Mouse (Mus musculus) fibroblast of lung, adult 2 months (primary cell): ENCODE results near the gene Apol7b.
"Not testable (repeated sequence)": the region's sequence is repeated elsewhere in the genome, so short reads cannot be mapped to it uniquely, and the experiment has no call there.

Experiments
- DNase-seq: peaks from one replicate; pipeline ENCODE4 v3.0.0-alpha.2; 2011; ENCODE audit warnings: low read depth

Gene Apol7b

DNA sequence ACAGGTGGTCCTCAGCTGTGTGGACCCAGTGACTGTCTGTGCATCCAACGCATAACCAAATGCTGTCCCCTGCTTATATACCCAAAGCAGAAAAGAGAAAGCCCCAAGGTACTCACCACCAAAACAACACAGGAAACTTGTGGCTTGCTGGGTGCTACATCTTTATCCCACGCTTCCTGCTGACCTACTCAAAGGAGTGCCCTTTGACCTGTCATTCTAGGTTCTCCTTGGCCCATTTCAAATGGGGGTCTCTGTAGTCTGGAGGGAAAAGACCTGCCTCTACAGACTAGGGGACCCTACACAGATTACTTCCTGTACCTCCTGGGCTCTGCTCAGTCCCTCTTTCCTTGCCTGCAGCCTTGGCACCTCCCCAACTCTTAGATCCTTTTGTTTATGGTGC, at the start of gene Apol7b:
TSS of gene Apol7b (minus strand) at position 101 of the 400 bp plus-strand sequence.
- DNase-seq, result not testable (repeated sequence)

DNA sequence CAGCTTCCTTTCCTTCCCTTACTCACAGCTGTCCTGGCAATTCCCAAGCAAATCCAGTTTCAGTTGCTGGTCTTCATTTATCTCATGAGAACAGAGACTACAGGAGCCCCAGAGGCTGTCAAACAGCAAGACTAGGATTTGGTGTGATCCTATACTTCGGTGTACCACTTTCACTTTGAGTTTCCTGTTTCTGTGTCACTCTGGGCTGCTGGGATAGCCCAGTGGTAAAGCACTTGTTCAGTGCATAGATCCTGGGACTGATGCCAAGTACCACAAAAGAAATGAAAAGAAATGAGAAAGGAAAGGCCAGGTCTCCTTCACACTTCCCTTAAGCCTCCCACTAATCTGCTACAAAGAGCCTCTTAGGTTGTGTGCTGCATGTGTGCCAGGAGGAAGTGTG, 47.4 kb upstream of the Apol7b start:
- not testable (repeated sequence) for DNase-seq

DNA sequence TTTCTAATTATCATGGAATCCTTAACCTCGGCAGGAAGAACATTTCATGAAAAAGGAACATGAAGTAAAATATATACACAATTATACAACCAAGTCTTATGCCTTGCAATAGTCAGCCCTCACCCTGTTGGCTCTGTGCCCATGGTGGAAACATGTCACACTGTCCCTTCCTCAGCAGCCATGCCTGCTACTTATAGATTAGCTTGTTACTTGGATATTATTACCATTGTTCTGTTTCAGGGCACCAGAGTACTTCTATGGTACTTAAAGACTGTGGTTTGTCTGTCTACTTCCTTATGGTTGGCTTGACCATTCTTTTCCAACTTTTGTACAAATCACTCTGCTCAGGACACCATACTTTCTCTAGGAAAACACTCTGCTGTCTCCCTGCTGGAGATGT, 45.9 kb upstream of the Apol7b start:
- DNase-seq, result not testable (repeated sequence)

DNA sequence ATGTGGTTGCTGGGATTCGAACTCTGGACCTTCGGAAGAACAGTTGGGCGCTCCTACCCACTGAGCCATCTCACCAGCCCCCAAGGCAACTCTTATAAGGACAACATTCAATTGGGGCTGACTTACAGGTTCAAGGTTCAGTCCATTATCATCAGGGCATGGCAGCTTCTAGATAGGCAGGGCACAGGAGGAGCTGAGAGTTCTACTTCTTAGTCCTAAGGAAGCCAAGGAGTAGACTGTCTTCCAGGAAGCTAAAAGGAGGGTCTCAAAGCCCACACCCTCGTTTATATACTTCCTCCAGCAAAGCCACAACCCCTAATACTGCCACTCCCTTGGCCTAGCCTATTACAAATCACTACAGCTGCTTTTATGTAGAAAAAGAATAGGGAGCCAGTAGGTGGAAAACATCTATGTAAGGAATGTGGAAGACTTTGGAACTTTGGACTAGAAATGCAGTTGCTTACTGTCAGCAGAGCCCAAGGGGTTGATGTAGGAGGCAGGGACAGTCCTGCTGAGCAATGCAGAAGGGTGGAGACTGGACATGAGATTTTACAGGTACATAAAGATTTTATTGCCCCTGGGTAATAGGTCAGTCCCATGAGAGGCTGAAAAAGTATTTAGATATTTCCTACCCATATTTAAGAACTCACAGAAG, 35.0 kb upstream of the Apol7b start:
- DNase-seq, result no peak

DNA sequence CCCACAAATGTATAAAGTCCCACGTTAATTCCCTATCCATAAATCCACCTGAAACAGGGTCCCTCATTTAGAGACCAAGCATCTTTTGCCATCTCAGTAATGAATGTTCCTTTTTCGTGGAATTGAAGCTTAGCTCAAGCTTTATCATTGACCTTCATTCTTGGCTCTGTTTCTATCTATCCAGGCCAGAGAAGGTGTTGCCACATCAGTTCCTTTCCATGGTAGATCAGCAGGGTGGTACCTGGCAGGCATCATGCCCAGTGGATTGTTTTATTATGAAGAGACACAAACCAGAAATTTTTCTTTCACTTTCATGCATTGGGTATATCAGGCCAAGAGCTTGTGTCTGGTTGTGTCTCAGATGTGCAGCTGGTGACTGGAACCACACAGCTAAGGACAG, 29.4 kb upstream of the Apol7b start, which contains the start of gene Apol10a:
TSS of gene Apol10a (plus strand) at position 355 of the 400 bp plus-strand sequence.
- not testable (repeated sequence) for DNase-seq

DNA sequence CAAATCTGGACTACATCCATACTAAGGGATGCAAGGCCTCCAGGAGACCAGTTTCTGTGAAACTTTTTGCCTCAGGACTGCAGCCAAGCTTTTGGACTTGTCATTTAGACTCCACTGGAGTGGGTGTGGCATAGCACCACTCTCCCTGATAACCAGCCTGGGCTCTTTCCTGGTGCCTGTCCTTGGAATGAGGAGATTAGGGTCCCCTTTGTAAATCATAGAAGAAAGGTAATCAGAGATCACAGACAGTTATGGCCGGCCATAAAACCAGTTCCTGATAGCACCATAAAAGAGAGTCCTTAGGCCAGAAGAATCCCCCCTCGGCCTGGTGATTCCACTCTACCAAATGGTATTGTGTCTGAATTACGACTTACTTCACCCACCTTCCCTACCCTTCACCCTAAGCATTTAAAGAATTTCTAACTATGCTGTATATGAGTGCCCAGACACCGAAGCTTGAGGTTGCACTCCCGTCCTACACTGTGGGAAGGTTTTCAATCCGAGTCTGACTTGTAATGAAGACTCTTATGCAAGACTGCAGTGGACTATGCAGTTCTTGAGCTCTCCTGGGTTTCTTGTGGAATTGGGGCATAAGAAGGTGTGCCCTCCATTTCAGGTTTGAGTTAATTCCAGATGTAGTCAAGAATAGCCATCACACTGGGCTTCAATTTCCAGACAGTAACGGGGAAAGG, 27.6 kb upstream of the Apol7b start:
- not testable (repeated sequence) for DNase-seq

DNA sequence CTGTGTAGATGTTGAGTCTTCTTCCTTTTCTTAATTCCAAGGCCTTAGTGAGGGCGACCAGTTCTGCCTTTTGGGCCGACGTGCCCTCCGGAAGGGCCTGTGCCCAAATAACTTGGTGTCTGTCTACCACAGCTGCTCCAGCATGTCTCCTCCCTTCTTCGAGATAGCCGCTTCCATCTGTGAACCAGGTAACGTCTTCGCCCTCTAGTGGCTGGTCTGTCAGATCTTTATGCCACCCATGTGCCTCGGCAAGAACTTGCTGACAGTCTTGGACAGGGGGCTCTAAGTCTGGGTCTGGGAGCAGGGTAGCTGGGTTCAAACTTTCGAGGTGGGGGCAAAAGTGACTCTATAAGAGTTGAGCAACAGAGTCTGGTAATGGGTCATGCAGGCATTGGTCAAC, 2.6 kb upstream of the Apol7b start:
- not testable (repeated sequence) for DNase-seq

DNA sequence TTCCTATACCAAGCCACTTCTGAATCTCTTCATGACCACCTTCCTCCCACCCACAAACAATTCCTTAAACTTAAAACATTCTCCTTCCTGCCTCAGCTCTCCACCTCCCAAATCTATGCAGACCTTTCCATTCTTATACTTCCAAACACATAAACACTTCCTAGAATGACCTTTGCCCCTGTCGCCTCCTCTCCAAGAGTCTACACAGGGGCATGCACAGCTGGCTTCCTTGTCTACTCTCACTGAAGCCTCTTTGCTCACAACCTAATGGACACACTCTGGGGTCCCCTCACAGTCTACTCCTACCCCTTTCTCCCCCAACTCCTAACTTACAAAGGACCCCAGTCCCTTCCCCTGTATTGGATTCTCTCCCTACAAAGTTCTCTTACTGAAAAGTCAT, 1.6 kb downstream of the Apol7b start:
- not testable (repeated sequence) for DNase-seq

DNA sequence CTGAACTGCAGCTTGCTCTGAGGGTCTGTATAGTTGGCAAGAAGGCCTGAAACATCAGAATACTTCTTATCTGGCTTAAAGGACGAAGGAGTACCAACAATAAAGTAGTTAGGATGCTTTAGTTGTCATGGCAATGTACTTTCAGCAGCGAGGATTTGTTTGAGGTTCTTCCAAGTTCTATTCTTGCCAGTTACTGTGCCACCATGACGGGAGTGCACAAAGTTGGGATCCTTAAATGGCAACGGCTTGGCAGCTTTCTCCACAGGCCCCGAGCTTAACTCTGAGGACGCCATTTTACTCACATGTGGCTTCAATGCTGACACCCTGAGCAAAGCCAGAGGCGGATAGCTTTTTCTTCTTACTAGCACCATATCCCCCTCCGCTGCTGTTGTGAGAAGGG, 2.5 kb downstream of the Apol7b start:
- DNase-seq, result not testable (repeated sequence)

DNA sequence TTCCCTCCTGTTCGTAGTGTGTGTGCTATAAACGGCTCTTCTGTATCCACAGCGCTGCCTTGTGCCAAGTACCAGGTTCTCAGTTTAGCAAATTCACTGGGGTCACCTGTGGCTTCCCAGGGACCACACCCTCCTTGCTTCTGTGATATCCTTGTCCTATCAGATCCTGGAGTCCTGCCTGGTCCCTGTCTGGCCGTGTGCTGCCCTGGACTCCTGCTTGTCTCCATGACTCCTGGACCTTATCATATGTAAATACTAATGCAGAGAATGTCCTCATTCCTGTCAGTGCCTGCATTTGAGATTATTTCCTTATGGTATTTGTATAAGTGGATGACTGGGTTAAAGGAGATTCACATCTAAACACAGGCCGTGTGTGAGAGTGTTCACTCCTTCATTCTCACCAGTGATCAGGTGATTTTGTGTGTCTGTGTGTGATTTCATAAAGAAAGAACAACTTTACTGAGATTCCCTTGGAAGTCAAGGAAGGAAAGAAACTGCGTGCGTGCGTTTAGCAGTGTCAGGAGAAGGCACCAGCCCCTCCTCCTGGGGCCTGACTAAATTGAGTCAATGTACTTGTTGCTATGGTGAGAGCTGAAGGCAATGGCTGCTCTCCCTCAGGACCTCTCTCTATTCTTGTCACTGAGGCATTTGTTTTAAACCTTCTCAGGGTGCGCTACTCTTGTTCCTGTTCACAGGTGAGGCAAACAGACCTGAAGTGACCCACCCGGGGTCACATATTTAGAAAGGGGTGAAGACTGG, 18.4 kb downstream of the Apol7b start:
- DNase-seq, result not testable (repeated sequence)

DNA sequence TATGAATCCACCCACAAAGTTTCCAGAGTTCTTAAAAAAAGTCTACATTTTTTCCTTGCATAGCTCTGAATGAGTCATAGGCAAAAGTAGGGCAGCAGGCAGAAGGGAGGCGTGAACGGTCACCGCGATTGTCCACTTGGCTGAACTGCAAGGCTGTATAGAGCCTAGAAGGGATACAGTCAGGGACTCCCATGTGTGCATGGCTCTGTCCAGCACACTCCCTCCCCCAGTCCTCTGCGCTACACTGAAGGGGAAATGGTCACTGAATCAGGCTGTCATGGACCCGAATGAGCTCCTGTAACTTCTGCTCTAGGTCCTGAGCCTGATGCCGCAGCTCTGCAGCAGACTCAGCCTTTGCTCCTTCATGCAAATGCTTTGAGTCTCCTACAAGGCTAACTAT, 24.4 kb downstream of the Apol7b start:
- not testable (repeated sequence) for DNase-seq

DNA sequence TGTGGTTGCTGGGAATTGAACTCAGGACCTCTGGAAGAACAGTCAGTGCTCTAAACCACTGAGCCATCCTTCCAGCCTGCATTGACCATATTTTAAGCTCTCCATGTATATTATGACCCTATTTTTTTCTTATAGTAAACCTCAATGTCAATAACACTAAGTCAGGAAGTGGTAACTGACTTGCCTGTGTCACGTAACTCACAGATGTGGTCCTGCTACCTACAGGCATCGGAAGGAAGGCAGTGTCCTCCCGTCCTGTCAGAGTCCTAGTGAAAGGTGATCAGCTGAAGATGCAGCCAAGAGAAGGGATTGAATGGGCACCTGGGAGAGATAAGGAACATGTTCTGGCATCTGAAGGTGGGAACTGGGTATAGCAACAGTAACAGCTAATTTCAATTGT, 27.6 kb downstream of the Apol7b start:
- not testable (repeated sequence) for DNase-seq

DNA sequence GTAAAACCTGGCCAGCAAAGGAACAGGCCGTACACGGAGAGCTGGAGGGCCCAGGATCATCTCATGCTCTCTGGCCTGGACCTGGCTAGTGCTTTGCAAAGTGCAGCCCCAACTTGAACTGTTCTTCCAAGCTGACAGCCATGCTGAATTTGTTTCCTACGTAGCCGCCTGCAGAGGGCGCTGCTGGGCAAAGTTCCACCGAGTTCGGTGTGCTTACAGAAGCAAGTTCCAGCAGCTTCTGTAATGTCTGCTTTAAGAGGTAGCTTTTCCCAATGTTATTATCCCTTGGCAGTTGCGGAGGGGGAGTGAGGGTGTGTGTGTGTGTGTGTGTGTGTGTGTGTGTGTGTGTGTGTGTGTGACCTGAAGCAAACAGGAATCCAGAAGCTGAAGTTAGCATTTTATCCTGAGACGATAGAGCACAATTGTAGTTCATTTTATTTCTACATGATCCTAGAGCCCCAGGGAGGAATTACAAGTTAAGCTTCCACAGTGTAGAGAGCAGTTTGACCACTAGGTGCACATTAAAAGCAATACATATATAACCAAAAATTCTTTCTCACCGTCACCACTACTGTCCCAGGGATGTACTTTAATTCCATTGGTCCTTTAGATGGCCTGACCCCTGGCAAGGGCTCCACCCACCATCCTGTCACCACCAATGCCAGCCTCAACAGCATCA, 30.5 kb downstream of the Apol7b start:
- DNase-seq, result not testable (repeated sequence)

DNA sequence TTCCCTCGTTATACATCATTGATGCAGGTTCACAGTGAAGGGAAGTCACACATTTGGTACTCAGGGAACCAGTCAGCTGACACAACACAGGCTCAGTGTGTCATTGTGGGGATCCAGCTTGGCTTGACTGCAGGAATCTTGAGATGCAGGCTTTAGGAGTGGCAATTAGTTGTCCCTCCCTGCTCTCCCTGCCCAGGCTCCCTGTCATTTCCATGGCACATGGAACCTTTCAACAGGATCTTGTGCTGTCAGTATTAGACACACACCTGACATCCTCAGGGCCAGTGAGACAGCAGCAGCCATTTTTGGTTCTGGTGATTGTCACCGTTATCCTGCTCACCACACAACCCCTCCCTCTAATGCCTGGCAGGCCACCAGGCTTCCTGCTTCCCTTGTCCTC, 31.6 kb downstream of the Apol7b start:
- not testable (repeated sequence) for DNase-seq

DNA sequence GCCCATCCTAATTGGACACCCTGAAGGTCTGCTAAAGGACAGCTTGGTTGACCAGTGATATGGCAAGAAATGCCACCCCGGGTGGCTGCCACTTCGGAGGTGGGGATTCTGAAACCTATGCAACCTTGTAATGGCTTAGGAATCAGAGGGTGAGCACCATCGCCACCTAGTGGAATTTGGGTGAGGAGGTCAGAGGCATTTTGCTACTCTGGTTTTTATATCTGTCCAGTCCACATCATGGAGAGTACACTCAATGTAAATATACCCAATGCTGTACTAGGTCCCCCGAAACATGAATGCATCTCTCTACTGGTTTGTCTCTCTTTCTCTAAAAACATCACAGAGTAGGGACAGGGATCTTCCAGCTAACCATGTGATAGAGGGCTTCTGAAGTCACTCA, 34.6 kb downstream of the Apol7b start:
- not testable (repeated sequence) for DNase-seq

DNA sequence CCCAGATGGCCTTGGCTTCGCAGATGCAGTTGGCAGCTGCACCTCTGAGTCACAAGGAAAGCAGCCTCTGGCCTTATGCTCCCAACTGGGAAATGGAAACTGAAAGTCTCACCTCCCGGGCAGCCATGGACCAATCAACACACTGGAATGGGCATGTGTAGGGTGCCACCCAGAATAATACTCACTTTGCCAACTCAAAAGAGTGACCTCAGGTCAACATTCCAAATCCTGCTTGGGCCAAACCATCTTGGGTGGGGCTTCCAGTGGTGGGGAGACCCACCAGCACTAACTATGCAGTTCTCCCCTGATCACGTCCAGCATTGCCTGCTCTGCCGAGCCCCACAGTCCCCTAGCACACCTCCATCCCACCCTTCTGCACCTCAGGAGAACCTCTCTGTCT, 36.3 kb downstream of the Apol7b start, which contains the start of gene Apol9a:
TSS of gene Apol9a (minus strand) at position 101 of the 400 bp plus-strand sequence.
- DNase-seq, result not testable (repeated sequence)

DNA sequence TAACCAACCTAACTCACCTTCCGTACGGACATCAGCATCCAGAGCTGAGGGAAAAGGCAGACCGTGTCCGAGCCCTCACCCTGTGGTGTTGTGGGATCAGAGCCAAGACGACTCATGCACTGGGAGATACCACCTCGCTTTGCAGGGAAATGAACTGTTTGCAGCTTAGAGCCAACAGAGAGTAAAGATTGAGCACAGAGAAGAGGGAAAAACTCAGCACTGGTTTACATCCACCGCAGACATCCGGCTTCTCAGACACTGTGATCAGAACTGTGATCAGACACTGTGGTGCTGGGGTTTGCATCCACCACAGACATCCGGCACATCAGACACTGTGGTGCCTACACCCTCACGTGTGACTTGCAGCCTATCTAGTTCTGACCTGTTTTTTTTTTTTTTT, 40.9 kb downstream of the Apol7b start:
- peak; percentile 28 for DNase-seq

DNA sequence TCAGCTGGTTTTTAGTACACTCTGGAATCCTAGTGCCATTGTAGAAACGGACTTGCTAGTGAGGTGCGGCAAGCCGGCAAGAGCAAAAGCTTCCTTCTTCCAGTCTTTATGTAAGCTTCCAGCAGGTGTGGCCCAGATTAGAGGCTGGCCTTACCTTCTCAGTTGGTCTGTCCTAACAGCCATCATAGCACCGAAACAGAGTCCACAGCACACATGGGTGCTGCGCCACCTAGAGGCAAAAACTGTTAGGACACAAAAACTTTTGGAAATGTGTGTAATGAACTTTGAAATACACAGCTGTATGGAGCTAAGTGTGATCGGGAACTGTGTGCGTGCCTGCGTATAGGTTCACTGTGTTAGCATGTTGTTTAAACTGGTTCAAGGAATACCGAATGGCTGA, 48.3 kb downstream of the Apol7b start, which contains the start of gene Apol7a:
TSS of gene Apol7a (minus strand) at position 84 of the 400 bp plus-strand sequence.
- not testable (repeated sequence) for DNase-seq

DNA sequence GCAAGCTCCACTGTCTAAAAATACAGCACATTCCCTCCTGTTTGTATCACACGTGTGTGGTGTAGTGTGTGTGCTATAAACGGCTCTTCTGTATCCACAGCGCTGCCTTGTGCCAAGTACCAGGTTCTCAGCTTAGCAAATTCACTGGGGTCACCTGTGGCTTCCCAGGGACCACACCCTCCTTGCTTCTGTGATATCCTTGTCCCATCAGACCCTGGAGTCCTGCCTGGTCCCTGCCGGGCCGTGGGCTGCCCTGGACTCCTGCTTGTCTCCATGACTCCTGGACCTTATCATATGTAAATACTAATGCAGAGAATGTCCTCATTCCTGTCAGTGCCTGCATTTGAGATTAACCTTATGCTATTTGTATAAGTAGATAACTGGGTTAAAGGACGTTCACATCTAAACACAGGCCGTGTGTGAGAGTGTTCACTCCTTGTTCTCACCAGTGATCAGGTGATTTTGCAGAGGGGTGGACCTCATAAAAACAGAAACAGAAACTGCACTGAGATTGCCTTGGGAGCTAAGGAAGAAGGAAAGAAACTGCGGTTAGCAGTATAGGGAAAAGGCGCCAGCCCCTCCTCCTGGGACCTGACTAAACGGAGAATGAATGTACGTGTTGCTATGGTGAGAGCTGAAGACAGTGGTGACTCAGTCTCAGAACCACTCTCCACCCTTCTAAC, 49.7 kb downstream of the Apol7b start:
- DNase-seq, result peak; percentile 95

DNA sequence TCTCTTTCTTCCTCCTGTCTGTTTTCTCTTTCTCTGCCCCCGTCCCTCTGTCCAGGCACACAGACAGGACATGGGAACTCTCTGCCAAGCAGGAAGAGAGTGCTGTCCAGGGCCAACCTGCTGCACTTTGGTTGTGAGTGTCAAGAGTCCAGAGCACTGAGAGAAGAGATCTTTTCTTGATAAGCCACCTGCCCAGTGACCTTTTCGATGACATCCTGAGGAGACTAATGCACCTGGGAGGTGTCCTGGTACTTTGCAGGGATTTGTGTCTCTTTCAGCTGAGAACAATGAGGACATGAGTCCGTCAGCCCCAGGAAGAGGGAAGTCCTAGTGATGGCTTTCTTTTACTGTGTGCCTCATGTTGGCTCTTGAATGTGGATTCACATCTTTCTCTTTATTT, 53.5 kb downstream of the Apol7b start:
- not testable (repeated sequence) for DNase-seq

DNA sequence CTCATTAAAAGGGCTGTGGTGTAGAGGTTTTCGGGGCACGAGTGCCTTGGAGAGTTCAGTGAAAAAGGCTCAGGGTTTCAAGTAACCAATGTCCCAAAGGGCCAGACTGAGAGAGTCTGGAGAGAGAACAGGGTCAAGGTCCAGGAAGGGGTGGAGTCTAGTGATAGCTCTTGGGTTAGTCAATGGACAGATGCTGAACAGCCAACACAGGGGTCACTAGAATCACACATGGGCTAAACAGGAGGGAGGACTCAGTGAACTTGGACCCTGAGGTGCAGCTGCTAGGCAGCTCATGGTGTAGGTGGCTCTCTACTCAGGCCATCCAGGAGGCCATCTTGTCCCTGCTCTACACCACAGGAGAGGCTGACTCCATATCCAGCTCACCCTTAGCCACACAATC, 59.8 kb downstream of the Apol7b start:
- no peak for DNase-seq
